Mouse (Mus musculus) heart, adult 2 months (tissue): Measurements from ENCODE around the gene Eya2.

Source experiments
- CTCF ChIP-seq: fragments of 200-600 bp; IDR thresholded peaks from 2 replicates; pipeline ENCODE4 v1.8.1; 2022; ENCODE audit warnings: antibody characterized with exemption, mild to moderate bottlenecking, moderate library complexity
- POLR2A ChIP-seq: fragments of 200-500 bp; IDR thresholded peaks from 2 replicates; pipeline ENCODE4 v1.6.1; 2011; ENCODE audit warnings: mild to moderate bottlenecking, low read depth, low read length, control low read depth; ENCODE audit not compliant: insufficient read depth

DNA sequence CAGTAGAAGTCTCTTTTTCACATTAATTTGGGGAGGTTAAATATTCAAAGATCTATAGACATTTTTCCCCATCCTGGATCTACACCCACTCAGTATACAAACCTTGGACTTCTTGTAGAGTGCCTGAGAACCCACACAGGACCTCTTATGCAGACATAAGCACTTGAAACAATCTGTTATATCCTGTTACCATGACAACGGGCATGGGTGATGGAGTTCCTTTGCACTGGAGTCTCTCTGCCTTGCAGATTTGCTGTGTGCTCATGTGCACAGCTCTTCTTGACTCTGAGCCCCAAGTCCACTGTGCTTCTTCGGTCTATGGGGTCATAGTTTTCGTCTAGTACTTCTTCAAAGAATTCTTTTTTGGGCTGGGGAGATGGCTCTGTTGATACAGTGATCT is 96.2 kb downstream of the Eya2 start:
- TF ChIP-seq CTCF: no peak
- no peak for TF ChIP-seq POLR2A
